Mouse (Mus musculus) midbrain, embryonic 14.5 days (tissue): ENCODE measurements around the gene Cd9. TPM values are rescaled to one million over a fixed set of nuclear protein-coding genes. Genes with fewer than 3 reads are reported as not detected.
A peak's percentile ranks its signal among the peaks of the same experiment; 100 is the strongest.

ENCODE experiments used
- ATAC-seq: fragments of 200-750 bp; cut with Nextera tagmentation; 2 replicates; pipeline ENCODE4 v1.8.0; 2017; ENCODE audit warnings: moderate number of reproducible peaks, moderate library complexity; ENCODE audit not compliant: low FRiP score, low TSS enrichment
- DNase-seq: peaks from one replicate; pipeline ENCODE4 v3.0.0-alpha.2; 2015
- H3K27ac ChIP-seq: fragments of 300-500 bp; sonication (generic); replicated peaks from 2 replicates; pipeline ENCODE4 v1.5.1; 2014; ENCODE audit warnings: mild to moderate bottlenecking, low read depth, low read length, moderate library complexity
- H3K27me3 ChIP-seq: fragments of 300-500 bp; sonication (generic); 2 replicates; pipeline ENCODE4 v1.6.1; 2014; ENCODE audit warnings: low read length, control low read depth, mixed read lengths; ENCODE audit not compliant: control insufficient read depth, insufficient read depth
- H3K36me3 ChIP-seq: fragments of 300-500 bp; sonication (generic); 2 replicates; pipeline ENCODE4 v1.6.1; 2014; ENCODE audit warnings: low read length, control low read depth; ENCODE audit not compliant: control insufficient read depth, insufficient read depth
- H3K4me1 ChIP-seq: fragments of 300-500 bp; sonication (generic); 2 replicates; pipeline ENCODE4 v1.6.1; 2014; ENCODE audit warnings: mild to moderate bottlenecking, antibody characterized with exemption, low read length, control low read depth; ENCODE audit not compliant: control insufficient read depth, insufficient read depth
- H3K4me2 ChIP-seq: fragments of 300-500 bp; sonication (generic); 2 replicates; pipeline ENCODE4 v1.6.1; 2014; ENCODE audit warnings: mild to moderate bottlenecking, low read length, moderate library complexity
- H3K4me3 ChIP-seq: fragments of 300-500 bp; sonication (generic); replicated peaks from 2 replicates; pipeline ENCODE4 v1.5.1; 2014; ENCODE audit warnings: low read depth, low read length
- H3K9ac ChIP-seq: fragments of 300-500 bp; sonication (generic); replicated peaks from 2 replicates; pipeline ENCODE4 v1.6.1; 2014; ENCODE audit warnings: mild to moderate bottlenecking, low read length, moderate library complexity
- H3K9me3 ChIP-seq: fragments of 300-500 bp; sonication (generic); 2 replicates; pipeline ENCODE4 v1.6.1; 2016; ENCODE audit warnings: low read length, control low read depth, mixed read lengths; ENCODE audit not compliant: control insufficient read depth
- WGBS: fragments of 180-500 bp; shearing (Covaris S2); extraction: QIAGEN DNeasy Blood & Tissue Kit; methylation state at CpG from one replicate; pipeline ENCODE4 v1.1.7; 2014; 5-methylcytosine and 5-hydroxymethylcytosine counted together
- polyA plus RNA-seq: library from polyadenylated mRNA; unstranded; fragments of >200 nt; fragmentation: Nextera tagmentation; extraction: Ambion mirVana; gene quantifications from 2 replicates; pipeline ENCODE4 v1.2.1, GENCODE M21; 2014

Cd9 gene
- polyA plus RNA-seq, 1 experiment from 2014 or later = 59.8 TPM

- no peak for ATAC-seq
- Histone ChIP-seq H3K4me2 (no peak overlapping the region), H3K9ac (no peak overlapping the region), H3K27me3 (no peaks in the 10 kb centered on the region), H3K4me1 (no peaks in the 10 kb centered on the region), H3K4me3 (no peak overlapping the region), H3K27ac (no peak overlapping the region), H3K36me3 (no peaks in the 10 kb centered on the region), H3K9me3 (no peaks in the 10 kb centered on the region)
- DNase-seq = no peak
- 82% methylated on average over 3 of the region's 3 CpGs for WGBS
Observed at GRCm38 (mm10) chr6:125509783-125510182, 15.2 kb upstream of the Cd9 start.

- Histone ChIP-seq H3K4me2 (no peak overlapping the region), H3K27me3 (no peaks in the 10 kb centered on the region), H3K9me3 (no peaks in the 10 kb centered on the region), H3K36me3 (no peaks in the 10 kb centered on the region), H3K27ac (no peak overlapping the region), H3K9ac (no peak overlapping the region), H3K4me1 (no peaks in the 10 kb centered on the region), H3K4me3 (no peak overlapping the region)
- DNase-seq = no peak
- 93% methylated on average over 4 of the region's 4 CpGs for WGBS
- ATAC-seq = no peak
Observed at GRCm38 (mm10) chr6:125506427-125506826, 11.8 kb upstream of the Cd9 start.

- WGBS = 54% methylated on average over 3 of the region's 3 CpGs
- no peak for ATAC-seq
- Histone ChIP-seq H3K4me2 (no peak overlapping the region), H3K36me3 (no peaks in the 10 kb centered on the region), H3K4me1 (no peaks in the 10 kb centered on the region), H3K4me3 (no peak overlapping the region), H3K27me3 (no peaks in the 10 kb centered on the region), H3K9me3 (no peaks in the 10 kb centered on the region), H3K27ac (no peak overlapping the region), H3K9ac (no peak overlapping the region)
- no peak for DNase-seq
Observed at GRCm38 (mm10) chr6:125504622-125505355, 10.2 kb upstream of the Cd9 start.

- Histone ChIP-seq H3K4me1 (no peaks in the 10 kb centered on the region), H3K9ac (no peak overlapping the region), H3K27me3 (no peaks in the 10 kb centered on the region), H3K4me2 (no peak overlapping the region), H3K27ac (no peak overlapping the region), H3K9me3 (no peaks in the 10 kb centered on the region), H3K36me3 (no peaks in the 10 kb centered on the region), H3K4me3 (no peak overlapping the region)
- 91% methylated on average over 11 of the region's 11 CpGs for WGBS
- ATAC-seq = no peak
- DNase-seq = no peak
Observed at GRCm38 (mm10) chr6:125503186-125503802, 8.7 kb upstream of the Cd9 start.

GRCm38 (mm10) chr6:125498062-125498461, 3.5 kb upstream of the Cd9 start:
- no peak overlapping the region for H3K4me3 ChIP-seq
- WGBS = 39% methylated on average over 5 of the region's 5 CpGs
- H3K4me1 ChIP-seq = peaks cover 8% of the 10 kb centered on the region
- ATAC-seq = no peak
- no peak overlapping the region for H3K4me2 ChIP-seq
- no peaks in the 10 kb centered on the region for H3K9me3 ChIP-seq
- no peak overlapping the region for H3K9ac ChIP-seq
- peak; percentile 61 for DNase-seq
- no peaks in the 10 kb centered on the region for H3K36me3 ChIP-seq
- no peak overlapping the region for H3K27ac ChIP-seq
- H3K27me3 ChIP-seq = peaks cover 11% of the 10 kb centered on the region

GRCm38 (mm10) chr6:125496417-125496816, 1.8 kb upstream of the Cd9 start:
- ATAC-seq = no peak
- WGBS = 90% methylated on average over 12 of the region's 12 CpGs

GRCm38 (mm10) chr6:125495361-125495760, 770 bp upstream of the Cd9 start:
- Histone ChIP-seq H3K4me1 (peaks cover 8% of the 10 kb centered on the region), H3K27me3 (peaks cover 15% of the 10 kb centered on the region), H3K27ac (no peak overlapping the region), H3K9me3 (no peaks in the 10 kb centered on the region), H3K4me3 (no peak overlapping the region), H3K9ac (no peak overlapping the region), H3K4me2 (no peak overlapping the region), H3K36me3 (no peaks in the 10 kb centered on the region)
- WGBS = 67% methylated on average over 9 of the region's 9 CpGs
- no peak for ATAC-seq
- DNase-seq = no peak

More at GRCm38 (mm10) chr6:125496417-125496816, 1.8 kb upstream of the Cd9 start:
- no peak overlapping the region for H3K9ac ChIP-seq
- H3K9me3 ChIP-seq = no peaks in the 10 kb centered on the region
- no peak overlapping the region for H3K4me2 ChIP-seq
- no peak for DNase-seq
- no peak overlapping the region for H3K4me3 ChIP-seq
- H3K4me1 ChIP-seq = peaks cover 8% of the 10 kb centered on the region
- no peak overlapping the region for H3K27ac ChIP-seq
- no peaks in the 10 kb centered on the region for H3K36me3 ChIP-seq
- peaks cover 15% of the 10 kb centered on the region for H3K27me3 ChIP-seq

- H3K4me2 ChIP-seq = peak overlapping the region; percentile 95; the same call in 1 of the 2 replicates
- no peak overlapping the region for H3K27ac ChIP-seq
- H3K4me1 ChIP-seq = peaks cover 8% of the 10 kb centered on the region
- peak overlapping the region; percentile 59; the same call in 1 of the 2 replicates for H3K4me3 ChIP-seq
- WGBS = 58% methylated on average over 5 of the region's 5 CpGs
- no peaks in the 10 kb centered on the region for H3K9me3 ChIP-seq
- H3K9ac ChIP-seq = no peak overlapping the region
- no peak for ATAC-seq
- no peak for DNase-seq
- peaks cover 15% of the 10 kb centered on the region for H3K27me3 ChIP-seq
- no peaks in the 10 kb centered on the region for H3K36me3 ChIP-seq
Observed at GRCm38 (mm10) chr6:125493147-125493546, 1.4 kb downstream of the Cd9 start.

GRCm38 (mm10) chr6:125492664-125493063, 1.9 kb downstream of the Cd9 start:
- H3K4me2 ChIP-seq = 0 out of 2 replicates have a peak overlapping the region, but pooled peaks have one; percentile 6
- 89% methylated on average over 6 of the region's 6 CpGs for WGBS

More at GRCm38 (mm10) chr6:125492664-125493063, 1.9 kb downstream of the Cd9 start:
- DNase-seq (no peak), ATAC-seq (no peak)
- Histone ChIP-seq H3K4me1 (peaks cover 8% of the 10 kb centered on the region), H3K9me3 (no peaks in the 10 kb centered on the region), H3K27ac (no peak overlapping the region), H3K36me3 (no peaks in the 10 kb centered on the region), H3K4me3 (no peak overlapping the region), H3K9ac (no peak overlapping the region), H3K27me3 (peaks cover 15% of the 10 kb centered on the region)
